Mouse (Mus musculus) G1E-ER4 (cell line): ENCODE data around the gene Fras1. TPM values are rescaled to one million over a fixed set of nuclear protein-coding genes. Genes with fewer than 3 reads are reported as not detected.

ENCODE experiments used
- GATA1 ChIP-seq: IDR thresholded peaks from one replicate; pipeline ENCODE4 v1.8.0; 2012; ENCODE audit warnings: low read length, inconsistent platforms
- polyA plus RNA-seq: library from polyadenylated mRNA; stranded (reverse); fragments of >175 nt; gene quantifications from 2 replicates; pipeline ENCODE4 v1.2.3, GENCODE M21; 2012

The Fras1 gene
- polyA plus RNA-seq, 1 experiment = 0.01 TPM

- no peak for TF ChIP-seq GATA1
These were observed 204.9 kb downstream of the Fras1 start for GRCm38 (mm10) chr5:96578705-96579104.

- TF ChIP-seq GATA1 = no peak
These were observed 206.2 kb downstream of the Fras1 start for GRCm38 (mm10) chr5:96579938-96580337.

DNA sequence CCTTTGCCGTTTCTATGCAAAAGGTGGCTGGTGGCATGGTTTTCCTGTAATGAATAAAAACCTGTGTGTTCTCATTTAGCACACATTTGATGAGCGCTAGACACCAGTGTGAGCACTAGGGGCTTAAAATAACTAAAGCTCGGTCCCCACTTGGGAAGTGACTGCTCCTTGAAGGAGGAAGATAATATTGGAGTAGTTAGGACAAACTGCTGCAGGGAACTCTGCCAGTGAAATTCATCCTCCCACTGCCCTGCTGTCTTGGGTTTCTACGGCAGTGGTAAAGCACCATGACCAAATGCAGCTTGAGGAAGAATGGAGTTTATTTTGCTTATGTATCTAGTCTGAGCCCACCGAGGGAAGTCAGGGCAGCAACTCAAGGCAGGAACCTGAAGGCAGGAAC, 211.0 kb downstream of the Fras1 start:
- no peak for TF ChIP-seq GATA1

- TF ChIP-seq GATA1 = no peak
These were observed 216.9 kb downstream of the Fras1 start for GRCm38 (mm10) chr5:96590621-96591020.

- TF ChIP-seq GATA1 = no peak
These were observed 222.0 kb downstream of the Fras1 start for GRCm38 (mm10) chr5:96595793-96596192.

GRCm38 (mm10) chr5:96603974-96604769, 230.4 kb downstream of the Fras1 start:
- no peak for TF ChIP-seq GATA1

DNA sequence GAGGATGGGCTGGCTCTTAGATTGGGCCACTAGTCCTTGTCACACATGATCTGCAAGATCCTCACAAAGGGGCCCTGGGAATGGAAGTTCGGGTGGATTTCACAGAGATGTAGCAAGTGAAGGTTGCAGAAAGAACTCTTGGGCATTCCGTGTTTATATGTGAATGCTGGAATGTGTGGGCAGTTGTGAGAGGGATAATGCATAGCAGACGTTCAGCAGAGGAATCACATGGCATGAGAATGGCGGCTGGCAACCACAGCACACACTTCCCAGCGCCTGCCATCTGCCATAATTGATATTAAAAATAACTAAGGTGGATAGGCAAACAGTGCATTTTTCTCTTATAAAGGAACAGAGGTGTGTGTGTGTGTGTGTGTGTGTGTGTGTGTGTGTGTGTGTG, 234.3 kb downstream of the Fras1 start:
- no peak for TF ChIP-seq GATA1

- TF ChIP-seq GATA1 = no peak
These were observed 235.0 kb downstream of the Fras1 start for GRCm38 (mm10) chr5:96608581-96609280.

- TF ChIP-seq GATA1 = no peak
These were observed 238.3 kb downstream of the Fras1 start for GRCm38 (mm10) chr5:96612077-96612476.

DNA sequence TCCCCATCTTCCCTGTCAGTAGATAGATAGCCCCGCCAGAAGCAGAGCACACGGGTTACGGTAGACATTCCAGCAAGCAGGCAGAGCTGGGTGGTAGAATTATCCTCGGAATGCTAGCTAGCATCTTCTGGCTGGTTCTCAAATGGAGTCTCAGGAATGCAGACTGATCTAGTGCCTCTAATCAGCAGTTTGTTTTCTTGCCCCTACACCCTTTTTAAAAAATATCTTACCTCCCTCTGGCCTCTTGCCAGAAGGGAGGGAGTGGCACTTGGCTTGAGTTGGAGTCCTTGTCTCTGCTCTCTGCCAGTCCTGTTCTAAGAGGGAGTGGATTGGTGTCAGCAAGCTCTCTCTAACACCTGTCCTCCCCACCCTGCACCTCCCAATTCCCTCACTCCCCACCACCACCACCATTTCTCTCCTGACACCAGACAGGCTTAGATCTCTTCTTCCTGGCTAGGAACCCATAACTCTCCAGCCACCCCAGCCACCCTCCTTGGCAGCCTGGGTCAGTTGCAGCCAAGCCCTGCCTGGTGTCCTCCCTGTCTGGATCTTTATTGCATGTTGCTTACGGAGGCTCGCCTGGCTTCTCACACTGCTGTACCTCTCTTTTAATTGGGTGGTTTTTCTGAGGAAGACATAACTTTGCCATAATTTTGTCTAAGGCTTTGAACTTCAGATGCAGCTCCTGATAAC, 243.3 kb downstream of the Fras1 start:
- no peak for TF ChIP-seq GATA1

DNA sequence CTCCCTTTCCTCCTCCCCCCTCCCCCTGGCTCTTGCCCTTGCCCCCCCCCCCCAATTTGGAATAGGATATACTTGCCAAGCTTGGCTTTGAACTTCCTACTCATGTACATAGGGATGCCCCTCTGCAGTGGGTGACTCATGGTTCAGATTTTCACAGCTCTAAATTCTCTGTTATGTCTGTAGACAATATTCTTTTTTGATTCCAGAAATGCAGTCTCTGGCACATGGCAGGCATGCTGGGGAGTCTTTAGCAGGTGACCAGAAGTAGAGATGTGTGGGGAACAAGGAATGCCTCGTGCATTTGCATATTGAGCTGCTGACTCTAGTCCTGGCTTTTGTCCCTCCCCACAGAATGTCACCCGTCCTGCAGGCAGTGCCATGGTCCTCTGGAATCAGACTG, 244.3 kb downstream of the Fras1 start:
- TF ChIP-seq GATA1 = no peak

GRCm38 (mm10) chr5:96620209-96620608, 246.5 kb downstream of the Fras1 start:
- no peak for TF ChIP-seq GATA1

DNA sequence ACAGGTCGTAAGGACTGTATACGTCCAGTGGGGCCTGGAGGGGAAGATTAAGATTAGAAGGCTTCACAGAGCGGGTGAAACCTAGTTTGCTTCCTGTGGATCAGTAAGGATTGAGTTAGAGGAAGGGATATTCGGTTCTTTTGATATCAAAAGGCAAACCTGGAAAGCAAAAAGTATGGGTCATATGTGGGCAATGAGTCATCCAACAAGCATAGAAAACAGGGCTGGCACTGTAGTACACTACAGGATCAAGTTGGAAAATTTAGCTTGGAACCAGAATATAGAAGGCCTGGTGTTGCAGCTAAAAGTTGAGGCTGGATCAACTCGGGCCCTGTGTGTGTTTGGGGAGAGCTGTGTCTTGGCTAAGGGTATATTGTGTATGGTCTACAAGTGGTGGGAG, 246.9 kb downstream of the Fras1 start:
- TF ChIP-seq GATA1 = no peak

- no peak for TF ChIP-seq GATA1
These were observed 249.0 kb downstream of the Fras1 start for GRCm38 (mm10) chr5:96622604-96623352.

DNA sequence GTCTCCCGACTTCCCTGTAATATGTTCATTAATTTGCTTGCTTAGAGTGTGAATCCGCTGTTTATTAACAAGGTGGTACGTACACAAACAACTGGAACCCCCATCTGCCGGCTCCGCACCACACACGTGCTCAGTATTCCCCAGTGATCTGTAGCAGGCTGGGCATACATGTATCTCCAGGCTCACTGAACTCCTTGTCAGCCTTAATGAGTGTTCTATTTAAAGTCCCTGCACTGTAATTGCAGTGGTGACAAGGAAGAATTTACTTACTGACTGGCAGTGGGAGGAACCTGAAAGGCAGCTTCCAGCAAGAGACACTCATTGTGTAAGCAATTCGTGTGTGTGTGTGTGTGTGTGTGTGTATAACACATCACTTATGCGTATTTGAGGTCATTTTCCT, 256.1 kb downstream of the Fras1 start:
- no peak for TF ChIP-seq GATA1

GRCm38 (mm10) chr5:96635146-96635862, 261.5 kb downstream of the Fras1 start:
- TF ChIP-seq GATA1 = no peak
